Mouse (Mus musculus): ENCODE data around the gene Otoa.
A peak's percentile ranks its signal among the peaks of the same experiment; 100 is the strongest.

The Otoa gene

GRCm38 (mm10) chr7:121082949-121083513 lies 1.6 kb downstream of the Otoa start:
- no peak for DNase-seq (ENCODE audit: low spot score)

GRCm38 (mm10) chr7:121084840-121085453 lies 3.5 kb downstream of the Otoa start:
- DNase-seq (ENCODE audit: low spot score): no peak

- DNase-seq (ENCODE audit: low spot score): no peak
Observed at GRCm38 (mm10) chr7:121085500-121085899, 4.0 kb downstream of the Otoa start.

GRCm38 (mm10) chr7:121088745-121089144 lies 7.3 kb downstream of the Otoa start:
- DNase-seq (ENCODE audit: low spot score): no peak

GRCm38 (mm10) chr7:121090748-121091147 lies 9.3 kb downstream of the Otoa start:
- no peak for DNase-seq (ENCODE audit: low spot score)

- no peak for DNase-seq (ENCODE audit: low spot score)
Observed at GRCm38 (mm10) chr7:121093026-121093425, 11.6 kb downstream of the Otoa start.

- DNase-seq (ENCODE audit: low spot score): no peak
Observed at GRCm38 (mm10) chr7:121098614-121099389, 17.4 kb downstream of the Otoa start.

GRCm38 (mm10) chr7:121107851-121108250 lies 26.4 kb downstream of the Otoa start:
- no peak for DNase-seq (ENCODE audit: low spot score)

- no peak for DNase-seq (ENCODE audit: low spot score)
Observed at GRCm38 (mm10) chr7:121111321-121111720, 29.9 kb downstream of the Otoa start.

GRCm38 (mm10) chr7:121111762-121112161 lies 30.3 kb downstream of the Otoa start:
- no peak for DNase-seq (ENCODE audit: low spot score)

- peak; percentile 80 for DNase-seq (ENCODE audit: low spot score)
Observed at GRCm38 (mm10) chr7:121120143-121120818, 38.8 kb downstream of the Otoa start.

GRCm38 (mm10) chr7:121130837-121131236 lies 49.4 kb downstream of the Otoa start:
- no peak for DNase-seq (ENCODE audit: low spot score)

- DNase-seq (ENCODE audit: low spot score): no peak
Observed at GRCm38 (mm10) chr7:121141274-121141673, 59.8 kb downstream of the Otoa start.

GRCm38 (mm10) chr7:121150662-121151061 lies 69.2 kb downstream of the Otoa start:
- DNase-seq (ENCODE audit: low spot score): no peak

- DNase-seq (ENCODE audit: low spot score): no peak
Observed at GRCm38 (mm10) chr7:121152186-121152585, 70.7 kb downstream of the Otoa start.

GRCm38 (mm10) chr7:121165616-121166015 lies 84.2 kb downstream of the Otoa start:
- no peak for DNase-seq (ENCODE audit: low spot score)

- DNase-seq (ENCODE audit: low spot score): no peak
Observed at GRCm38 (mm10) chr7:121171888-121172287, 90.4 kb downstream of the Otoa start.

GRCm38 (mm10) chr7:121187201-121187786 lies 105.8 kb downstream of the Otoa start:
- DNase-seq (ENCODE audit: low spot score): no peak

- DNase-seq (ENCODE audit: low spot score): no peak
Observed at GRCm38 (mm10) chr7:121188976-121189375, 107.5 kb downstream of the Otoa start.

- DNase-seq (ENCODE audit: low spot score): no peak
Observed at GRCm38 (mm10) chr7:121198933-121199332, 117.5 kb downstream of the Otoa start.

GRCm38 (mm10) chr7:121211804-121212203 lies 130.4 kb downstream of the Otoa start:
- DNase-seq (ENCODE audit: low spot score): no peak

Data from ovary, postnatal 14 days (tissue).